Mouse (Mus musculus) cerebellum, adult 2 months (tissue): ENCODE data around the gene Preb.

ENCODE experiments used
- CTCF ChIP-seq: fragments of 200-500 bp; IDR thresholded peaks from 2 replicates; pipeline ENCODE4 v1.5.1; 2011; ENCODE audit warnings: low read depth, mild to moderate bottlenecking, control low read depth, low read length, moderate library complexity, borderline replicate concordance; ENCODE audit not compliant: insufficient read depth
- POLR2A ChIP-seq: fragments of 200-500 bp; IDR thresholded peaks from 2 replicates; pipeline ENCODE4 v1.6.1; 2011; ENCODE audit warnings: low read length, control low read depth, borderline replicate concordance; ENCODE audit not compliant: insufficient read depth

DNA sequence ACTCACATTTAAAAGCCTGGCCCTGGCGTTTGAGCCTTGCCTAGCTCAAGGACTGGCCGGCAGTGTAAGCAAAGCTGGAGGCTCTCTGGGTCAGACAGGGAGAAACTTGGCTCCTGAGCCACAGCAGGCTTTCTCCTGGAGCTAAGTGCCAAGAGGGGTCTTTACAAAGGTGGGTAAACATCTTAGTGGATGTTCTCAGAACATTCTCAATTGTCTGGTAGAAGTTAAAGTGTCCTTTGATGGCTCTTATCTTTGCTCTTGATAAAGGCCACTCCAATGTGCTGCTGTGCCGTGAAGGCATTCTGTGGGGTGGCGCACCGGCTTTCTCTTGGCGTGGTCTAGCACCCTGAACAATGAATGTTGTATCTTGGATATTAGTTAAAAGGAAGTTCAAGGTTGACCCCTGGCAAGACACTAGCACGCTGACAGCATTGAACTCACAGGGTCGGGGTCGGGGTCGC, 37.5 kb downstream of the Preb start:
- TF ChIP-seq CTCF (no peak), POLR2A (no peak)
